Mouse (Mus musculus): ENCODE measurements at regions not wholly inside any gene's neighbourhood (a gene's known extent, or its start where the extent isn't known, plus 50 kb on each side); places are given as distances from the start of the nearest gene placed in this dataset.

DNA sequence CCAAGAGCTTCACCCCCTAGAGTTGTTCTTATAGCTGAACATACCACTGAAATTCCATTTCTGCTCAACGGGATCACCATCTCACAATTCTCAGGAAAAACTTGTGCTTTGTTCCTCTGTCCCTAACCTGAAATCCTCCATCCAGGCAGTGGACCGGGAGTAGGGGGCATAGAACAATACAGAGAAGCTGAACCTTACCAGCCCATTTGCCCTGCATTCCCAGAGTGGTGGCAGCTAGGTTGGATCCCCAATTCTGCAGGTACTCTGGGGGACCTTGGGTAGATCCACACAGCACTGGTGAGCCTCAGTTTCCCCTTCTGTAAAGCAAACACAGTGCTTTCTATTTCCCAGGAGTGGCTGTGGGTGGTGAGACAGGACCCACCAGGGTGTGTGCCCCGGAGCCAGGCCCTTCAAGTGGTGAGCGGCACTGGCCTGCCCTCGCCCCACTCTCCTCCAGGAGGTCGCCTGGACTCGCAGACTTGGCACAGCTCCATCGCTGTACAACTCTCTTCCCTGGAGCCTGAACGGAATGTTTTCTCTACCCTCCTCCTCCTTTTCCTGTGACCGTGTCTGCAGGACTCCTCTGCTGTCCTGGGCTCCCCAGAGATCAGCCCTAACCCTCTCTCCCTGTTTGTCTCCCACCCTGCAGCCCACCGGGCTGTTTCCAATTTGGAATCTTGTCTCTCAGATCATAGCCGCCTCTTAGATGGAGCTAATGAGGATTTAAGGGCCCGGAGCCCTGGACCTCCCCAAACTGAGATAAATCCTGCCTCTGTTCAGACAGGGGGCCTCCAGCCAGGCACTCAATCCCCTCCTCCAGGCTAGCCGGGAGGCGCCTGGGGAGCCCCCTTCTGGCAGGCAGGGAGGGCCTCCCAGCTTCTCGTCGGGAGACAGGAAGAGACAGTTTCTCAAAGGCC, 52.3 kb upstream of the Cux1 start:
- DNase-seq = peak; percentile 72

DNA sequence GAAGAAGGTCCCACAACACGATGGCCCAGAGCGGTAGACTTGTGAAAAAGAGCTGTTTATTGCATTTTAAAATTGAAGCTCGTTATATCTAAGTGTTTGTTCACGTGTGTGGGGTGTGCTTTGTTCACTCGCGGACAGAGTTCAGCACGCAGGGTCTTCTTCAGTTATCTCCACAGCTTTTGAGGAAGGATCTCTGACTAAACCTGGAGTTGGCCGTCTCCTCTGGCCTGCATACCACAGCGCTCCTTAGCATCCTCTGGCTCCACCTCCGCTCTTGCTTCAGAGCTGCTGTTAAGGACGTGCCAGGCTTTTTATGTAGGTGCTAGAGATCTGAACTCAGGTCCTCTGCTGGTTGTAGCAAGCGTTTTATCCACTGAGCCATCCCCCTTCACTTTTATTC, 52.9 kb upstream of the Cux1 start:
- no peak for DNase-seq

DNA sequence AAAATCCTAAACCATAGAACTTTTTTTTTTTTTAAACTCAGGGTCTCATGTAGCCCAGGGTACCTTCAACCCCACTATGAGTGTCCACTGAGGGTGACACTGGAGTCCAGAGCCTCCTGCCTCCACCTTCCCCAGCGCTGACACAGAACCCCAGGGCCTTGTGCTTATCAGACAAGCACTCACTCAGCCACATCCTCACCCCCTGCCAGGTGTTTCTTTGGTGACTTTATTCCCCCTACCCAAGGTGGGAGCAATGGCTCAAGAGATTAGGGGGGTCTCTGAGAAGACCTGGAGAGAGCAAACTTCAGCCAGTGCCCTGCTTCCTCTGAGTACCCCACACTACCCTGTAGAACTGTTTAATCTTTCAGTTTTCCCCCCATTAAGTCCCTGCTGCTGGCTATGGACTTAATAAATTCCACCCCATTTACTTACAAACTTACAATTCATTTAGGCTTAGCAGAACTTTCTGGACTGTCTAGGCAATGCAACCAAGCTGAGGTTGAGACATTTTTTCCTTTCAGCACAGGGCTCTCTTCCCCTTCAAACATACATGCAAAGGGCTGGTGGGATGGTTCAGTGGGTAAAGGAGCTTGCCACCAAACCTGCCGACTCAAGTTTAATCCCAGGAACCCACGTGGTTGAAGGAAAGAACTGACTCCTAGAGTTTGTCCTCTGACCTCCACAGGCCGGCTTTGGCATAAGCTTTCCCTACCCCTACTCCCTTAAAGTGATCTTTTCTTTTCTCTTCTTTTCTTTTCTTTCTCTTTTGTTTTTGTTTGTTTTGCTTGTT, 54.2 kb upstream of the Cux1 start:
- DNase-seq = peak; percentile 49

DNA sequence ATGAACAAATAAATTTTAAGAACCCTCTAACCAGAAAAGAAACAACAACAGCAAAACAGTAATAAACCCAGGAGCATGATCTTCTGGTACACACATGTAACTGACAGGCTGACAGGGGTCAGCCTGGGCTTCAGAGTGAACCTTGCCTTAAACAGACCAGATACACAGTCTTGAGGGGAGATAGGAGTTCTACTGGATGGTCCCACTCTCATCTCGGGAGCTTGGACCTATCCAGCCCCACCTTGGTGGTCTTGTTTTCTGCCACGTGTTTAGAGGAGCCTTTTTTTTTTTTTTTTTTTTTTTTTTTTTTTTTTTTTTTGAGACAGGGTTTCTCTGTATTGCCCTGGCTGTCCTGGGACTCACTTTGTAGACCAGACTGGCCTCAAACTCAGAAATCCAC, 54.9 kb upstream of the Cux1 start:
- DNase-seq = no peak

DNA sequence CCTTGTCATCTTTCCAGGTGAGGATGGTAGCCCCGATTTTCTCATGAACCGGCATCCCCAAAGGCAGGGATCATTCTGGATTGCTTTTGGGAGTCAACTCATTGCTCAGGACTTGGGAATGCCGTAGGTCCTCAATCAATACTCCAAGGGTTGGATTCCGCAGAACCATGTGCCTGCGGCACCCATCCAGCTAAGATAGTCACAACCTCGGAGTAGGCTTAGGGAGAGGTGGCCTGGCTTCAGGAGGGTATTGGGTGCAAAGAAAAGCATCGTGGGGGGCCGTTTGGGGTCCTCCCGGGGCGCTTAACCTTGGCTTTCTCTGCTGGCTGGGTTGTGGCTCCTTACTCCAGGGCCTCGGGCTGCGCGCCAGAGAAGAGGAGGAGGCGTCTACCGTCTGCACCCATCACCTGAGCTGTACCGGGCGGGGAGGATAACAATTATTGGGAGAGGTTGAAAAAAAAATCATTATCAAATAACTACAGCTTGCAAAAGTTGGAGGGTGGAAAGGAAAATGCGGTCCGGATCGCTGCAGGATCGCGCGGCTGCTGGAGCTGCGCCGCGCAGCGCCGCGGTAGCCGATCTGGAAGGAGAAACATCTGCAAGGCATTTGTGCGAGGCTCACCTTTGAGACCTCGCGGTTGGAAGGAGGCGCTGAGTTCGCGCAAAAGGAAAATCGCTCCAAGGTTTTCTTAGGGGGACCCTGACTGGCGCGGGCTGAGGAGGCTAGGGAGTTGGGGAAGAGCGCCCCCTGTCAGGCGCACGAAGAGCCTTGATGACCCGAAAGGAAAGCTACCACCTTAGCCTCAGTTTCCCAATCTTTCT, 55.6 kb upstream of the Cux1 start:
- DNase-seq = peak; percentile 90

DNA sequence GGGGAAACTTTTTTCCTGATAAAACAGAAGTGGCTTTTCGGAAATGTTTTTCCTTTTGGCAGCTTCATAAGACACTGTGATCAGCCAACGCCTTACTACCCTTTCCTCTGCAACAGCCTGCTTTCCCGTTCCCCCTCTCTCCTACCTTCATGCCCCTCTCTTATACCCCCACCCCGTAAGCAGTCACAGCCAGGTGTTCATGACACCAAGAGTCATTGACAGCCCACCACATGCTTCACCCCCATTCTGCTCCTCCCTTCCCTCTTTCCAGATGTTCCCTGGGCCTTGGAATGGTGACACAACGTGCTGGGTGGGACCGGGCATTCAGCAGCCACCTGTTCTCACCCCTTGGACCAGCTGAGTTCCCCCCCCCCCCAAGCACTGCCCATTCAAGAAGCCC, 56.5 kb upstream of the Cux1 start:
- peak; percentile 51 for DNase-seq

DNA sequence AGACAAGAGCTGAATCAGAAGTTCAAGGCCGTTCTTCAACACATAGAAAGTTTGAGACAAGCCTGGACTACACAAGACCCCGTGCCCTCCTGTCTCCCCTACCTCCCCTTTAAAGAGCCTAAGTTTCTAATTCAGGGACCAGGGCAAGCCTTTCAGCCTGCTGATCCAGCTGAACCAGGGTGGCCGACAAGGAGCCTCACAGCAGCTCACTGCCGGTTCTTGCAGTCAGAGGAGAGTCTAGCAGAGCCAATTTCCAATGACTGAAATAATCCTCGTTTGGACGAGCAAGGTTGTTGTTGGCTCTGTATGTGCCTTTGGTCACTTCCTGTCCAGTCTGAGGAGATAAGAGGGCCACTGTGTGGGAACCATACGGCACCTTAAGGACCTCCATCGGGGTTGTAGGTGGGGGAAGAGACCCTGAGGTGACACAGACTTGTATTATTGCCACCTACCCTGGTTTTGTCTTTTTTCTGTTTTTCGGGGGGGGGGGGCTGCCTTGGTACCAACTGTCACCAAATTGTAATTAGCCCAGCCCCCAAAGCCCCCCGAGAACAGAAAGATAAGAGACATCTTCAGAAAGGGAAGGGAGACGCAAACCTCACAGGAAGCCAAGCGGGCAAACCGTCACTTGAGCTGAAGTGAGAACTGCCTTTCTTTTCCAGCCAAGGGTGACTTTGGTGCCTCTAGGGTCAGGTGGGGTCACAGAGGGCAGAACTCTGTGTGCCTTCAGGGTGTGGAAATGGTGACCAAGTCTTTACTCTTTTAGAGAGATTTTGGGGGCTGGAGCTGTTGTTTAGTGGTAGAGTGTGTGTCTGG, 58.1 kb upstream of the Cux1 start:
- DNase-seq = peak; percentile 75

DNA sequence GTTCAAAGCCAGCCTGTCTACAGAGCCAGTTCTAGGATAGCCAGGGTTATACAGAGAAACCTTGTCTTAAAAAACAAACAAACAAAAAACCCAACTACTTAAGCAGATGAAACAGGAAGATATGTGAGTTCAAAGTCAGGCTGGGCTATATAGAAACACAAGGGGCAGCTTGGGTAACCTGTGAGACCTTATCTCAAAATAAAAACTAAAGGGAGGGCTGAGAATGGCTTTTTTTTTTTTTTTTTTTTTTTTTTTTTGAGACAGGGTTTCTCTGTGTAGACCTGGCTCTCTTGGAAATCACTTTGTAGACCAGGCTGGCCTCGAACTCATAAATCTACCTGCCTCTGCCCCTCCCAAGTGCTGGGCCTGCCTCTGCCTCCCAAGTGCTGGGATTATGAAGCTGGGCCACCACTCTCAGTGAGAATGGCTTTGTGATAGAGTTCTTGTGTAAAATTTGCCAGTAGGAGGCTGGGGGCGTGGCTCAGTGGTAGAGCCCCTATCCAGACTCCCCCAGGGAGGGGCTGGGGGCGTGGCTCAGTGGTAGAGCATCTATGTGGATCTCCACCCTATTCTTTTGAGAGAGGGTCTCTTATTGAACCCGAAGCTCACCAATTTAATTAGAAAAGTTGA, 59.0 kb upstream of the Cux1 start:
- peak; percentile 87 for DNase-seq

DNA sequence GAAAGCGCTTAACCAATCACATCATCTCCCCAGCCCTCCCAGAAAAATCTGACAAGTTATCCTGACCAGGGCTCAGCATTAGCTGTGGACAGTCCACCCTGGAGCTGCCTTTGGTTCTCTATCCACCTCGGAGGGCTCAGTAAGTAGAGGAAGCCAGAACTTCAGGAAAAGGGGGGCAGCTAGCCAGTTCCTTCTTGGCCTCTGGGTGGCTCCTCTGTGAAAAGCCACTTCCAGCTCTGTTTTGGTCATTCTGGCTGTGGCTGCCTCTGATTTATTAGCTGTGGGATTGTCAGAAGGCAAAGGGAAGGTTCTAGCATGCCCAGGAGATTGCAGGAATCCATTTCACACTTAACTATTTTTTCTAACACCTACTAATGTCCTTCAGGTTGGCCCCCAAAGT, 59.6 kb upstream of the Cux1 start:
- DNase-seq = no peak

DNA sequence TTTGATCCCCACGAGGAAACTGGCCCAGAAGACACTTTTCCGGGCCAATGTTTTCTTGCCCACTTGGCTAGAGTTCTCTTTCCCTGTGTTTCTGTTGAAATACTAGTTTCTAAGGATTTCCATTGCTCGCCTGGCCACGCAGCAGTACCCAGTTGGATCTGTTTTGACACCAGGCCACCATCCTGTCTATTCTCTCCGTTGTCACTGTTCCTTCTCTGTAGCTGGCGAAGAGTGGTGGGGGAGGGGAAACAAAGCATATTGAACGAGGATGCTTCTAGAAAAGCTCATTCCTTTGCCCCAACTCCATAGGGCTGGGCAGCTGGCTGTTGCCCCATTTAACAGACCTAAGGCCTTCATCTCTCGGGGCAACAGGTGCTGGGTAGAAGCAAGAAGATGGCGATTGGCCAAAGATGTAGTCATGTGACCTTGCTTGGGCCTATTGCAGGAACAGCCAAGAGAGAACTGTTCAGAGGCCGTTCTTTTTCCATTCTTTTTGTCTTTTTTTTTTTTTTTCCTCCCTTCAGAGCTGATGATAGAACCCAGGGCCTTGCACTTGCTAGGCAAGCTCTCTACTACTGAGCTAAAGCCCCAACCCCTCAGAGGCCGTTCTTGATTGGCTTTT, 60.5 kb upstream of the Cux1 start:
- peak; percentile 61 for DNase-seq

DNA sequence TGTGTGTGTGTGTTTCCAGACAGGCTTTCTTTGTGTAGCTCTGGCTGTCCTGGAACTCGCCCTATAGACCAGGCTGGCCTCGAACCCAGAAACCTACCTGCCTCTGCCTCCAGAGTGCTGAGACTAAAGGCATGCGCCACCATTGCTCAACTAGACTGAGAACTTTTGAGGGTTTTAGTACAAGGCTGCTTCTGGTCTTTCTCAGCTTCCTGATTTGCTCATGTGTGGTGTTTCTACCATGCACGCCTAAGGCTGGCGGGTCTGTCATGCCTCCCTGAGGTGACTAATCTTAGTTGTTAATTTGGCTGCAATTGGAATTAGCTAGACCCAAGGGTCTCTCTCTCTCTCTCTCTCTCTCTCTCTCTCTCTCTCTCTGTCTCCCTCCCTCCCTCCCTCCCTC, 61.2 kb upstream of the Cux1 start:
- DNase-seq = peak; percentile 21

DNA sequence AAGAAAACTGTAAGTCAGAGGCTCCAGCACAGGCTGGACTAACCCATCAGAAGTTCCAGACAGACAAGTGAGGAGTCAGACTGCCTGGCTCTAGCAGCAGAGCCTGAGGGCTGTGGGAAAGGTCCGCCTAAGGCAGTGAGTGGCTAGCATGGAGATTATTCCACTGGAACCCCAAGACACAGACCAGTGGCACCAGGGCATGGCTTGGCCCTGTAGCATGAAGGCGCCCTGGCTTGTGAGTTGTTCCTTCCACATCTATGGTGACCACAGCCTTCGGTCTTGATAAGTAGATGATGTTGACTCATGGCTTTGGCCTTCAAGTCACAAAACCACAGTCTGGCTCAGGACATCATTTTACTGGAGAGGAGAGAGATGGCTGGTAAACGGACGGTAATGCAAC, 60.7 kb upstream of the Myl10 start:
- no peak for DNase-seq

DNA sequence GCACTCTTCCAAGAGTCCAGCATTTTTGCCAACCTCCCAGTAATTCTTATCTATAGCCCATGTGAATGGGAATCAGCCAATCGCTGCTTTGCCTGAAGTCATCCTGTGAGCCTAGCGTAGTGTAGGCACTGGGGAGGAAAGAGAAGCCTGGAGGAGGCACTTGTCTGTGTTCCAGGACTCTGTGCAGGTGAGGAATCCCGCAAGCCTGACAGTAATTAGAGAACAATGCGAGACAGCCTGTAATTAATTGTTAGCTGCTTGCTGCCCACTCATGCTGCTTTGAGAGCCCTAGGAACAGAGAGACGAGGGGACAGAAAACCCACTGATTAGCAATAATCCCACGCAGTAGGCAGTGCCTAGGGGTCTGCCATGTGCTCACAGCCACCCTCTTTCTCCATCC, 59.0 kb upstream of the Myl10 start:
- no peak for DNase-seq

DNA sequence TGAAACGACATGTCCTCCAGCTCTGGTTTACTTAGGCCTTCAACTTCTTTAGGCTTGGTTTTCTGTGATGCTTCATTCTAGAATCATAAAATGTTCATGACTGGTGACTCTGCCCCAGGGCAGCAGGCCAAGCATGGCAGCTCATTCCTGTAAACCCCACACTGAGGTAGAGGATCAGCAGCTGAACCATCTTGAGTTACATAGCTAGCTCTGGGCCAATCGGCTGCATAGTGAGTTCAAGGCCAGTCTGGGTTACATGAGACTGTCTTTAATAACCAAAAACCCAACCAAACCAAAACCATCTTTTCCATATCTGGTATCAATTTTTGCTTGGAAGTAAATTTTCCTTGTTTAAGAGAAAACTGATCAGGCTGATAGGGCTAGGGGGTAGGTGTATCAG, 57.8 kb upstream of the Myl10 start:
- no peak for DNase-seq

DNA sequence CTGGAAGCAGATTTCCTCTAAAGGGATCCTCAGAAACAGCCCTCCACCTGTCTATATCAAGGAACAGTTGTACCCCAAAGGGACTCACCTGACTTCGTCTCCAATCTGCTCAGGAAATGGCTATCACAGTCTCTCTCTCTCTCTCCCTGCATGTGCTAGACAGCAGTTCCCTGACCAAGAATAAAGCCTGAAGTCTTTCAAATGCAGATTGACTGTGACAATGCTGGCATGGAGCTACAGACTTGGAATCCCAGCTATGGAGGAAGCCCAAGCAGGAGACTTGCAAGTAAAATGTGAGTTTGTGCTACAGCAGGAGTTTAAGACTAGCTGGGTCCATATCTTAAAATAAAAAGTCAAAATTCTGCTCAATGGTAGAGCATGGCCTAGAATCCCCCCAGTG, 56.5 kb upstream of the Myl10 start:
- DNase-seq = no peak

DNA sequence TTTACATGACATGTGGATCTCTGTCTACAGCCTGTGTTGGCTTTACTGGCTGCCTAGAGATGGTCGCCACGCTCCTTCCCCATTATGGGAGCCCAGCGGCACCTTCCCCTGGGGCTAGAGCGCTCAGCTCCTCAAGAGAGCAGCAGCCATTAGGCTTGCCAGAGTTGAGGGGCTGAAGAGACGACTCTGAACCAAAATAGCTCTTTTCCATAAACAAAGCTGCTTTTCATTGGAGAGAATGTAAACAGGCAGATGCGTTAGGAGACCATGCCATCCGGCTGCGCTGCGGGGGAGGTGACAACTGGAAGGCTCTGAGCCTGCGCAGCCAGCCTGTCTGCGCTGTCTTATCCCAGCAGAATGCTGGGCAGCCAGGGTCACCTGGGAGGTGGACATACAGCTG, 55.1 kb upstream of the Myl10 start:
- DNase-seq = no peak

DNA sequence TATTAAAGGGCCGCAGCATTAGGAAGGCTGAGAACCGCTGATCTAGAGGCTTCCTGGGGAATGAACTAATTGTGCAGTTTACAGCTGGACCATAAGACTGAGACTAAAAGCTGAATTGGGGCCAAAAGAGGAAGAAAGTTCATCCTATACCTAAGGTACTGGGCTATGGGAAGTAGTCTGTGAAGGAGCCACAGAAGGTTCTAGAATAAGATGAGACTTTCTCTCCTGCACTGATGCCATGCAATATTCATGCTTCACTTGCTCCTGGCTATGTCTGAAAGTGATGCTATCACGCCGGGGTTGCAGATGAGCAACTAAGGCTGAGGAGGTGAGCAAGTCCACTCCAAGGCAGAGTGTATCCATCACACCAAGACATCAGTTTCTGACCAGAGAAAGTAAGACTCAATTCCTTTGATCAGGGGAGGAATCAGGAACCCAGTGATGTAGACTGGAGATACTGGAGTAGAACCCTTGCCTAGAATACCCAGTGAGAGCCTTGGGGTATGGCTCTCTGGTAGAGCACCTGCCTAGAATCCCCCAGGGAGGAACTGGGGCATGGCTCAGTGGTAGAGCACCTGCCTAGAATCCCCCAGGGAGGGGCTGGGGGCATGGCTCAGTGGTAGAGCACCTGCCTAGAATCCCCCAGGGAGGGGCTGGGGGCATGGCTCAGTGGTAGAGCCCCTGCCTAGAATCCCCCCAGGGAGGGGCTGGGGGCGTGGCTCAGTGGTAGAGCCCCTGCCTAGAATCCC, 51.9 kb upstream of the Myl10 start:
- no peak for DNase-seq

DNA sequence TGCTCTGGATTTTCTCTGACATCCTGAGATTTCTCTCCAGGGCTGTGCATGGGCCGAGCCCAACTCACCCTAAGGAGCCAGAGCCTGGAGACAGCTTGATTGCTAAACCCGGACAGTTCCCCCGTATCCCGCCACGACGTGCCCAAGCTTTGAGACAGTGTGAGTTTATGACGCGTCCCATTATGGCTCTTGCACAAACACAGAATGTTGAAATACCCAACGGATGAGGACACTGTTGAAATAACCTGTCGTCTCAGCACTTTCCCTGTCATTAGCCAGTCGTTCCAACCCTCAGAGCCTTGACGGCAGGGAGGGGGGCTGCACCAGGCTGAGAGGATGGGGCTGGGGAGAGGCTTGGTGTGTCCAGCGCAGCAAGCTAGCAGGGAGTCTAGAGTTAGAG, 50.7 kb upstream of the Myl10 start:
- no peak for DNase-seq

All from thymus, postnatal 14 days (tissue).